Mouse (Mus musculus): ENCODE data around the gene Tmem135. TPM values are rescaled to one million over a fixed set of nuclear protein-coding genes. Genes with fewer than 3 reads are reported as not detected.

The Tmem135 gene
- polyA plus RNA-seq, 1 experiment, result 30.9 TPM

- no peak overlapping the region for H3K27ac ChIP-seq (ENCODE audit: insufficient read depth, low read length)
- TF ChIP-seq CTCF (IDR thresholded peaks at IDR 0.05; ENCODE audit: extremely low read depth, insufficient read depth, low read length) (no peak), POLR2A (IDR thresholded peaks at IDR 0.05; ENCODE audit: extremely low read depth, insufficient read depth, low read length) (no peak)
- no peak overlapping the region for H3K4me3 ChIP-seq (ENCODE audit: insufficient read depth, low read length)
- peaks cover 2% of the 10 kb centered on the region; the same call in 1 of the 2 replicates for H3K4me1 ChIP-seq (ENCODE audit: control insufficient read depth, insufficient read depth, low read length)
These were observed 210.6 kb downstream of the Tmem135 start for GRCm38 (mm10) chr7:89193459-89193858.

- H3K4me3 ChIP-seq (ENCODE audit: insufficient read depth, low read length), result no peak overlapping the region
- no peak overlapping the region for H3K27ac ChIP-seq (ENCODE audit: insufficient read depth, low read length)
- peaks cover 2% of the 10 kb centered on the region; the same call in 1 of the 2 replicates for H3K4me1 ChIP-seq (ENCODE audit: control insufficient read depth, insufficient read depth, low read length)
- TF ChIP-seq POLR2A (IDR thresholded peaks at IDR 0.05; ENCODE audit: extremely low read depth, insufficient read depth, low read length) (no peak), CTCF (IDR thresholded peaks at IDR 0.05; ENCODE audit: extremely low read depth, insufficient read depth, low read length) (no peak)
These were observed 220.1 kb downstream of the Tmem135 start for GRCm38 (mm10) chr7:89183928-89184327.

GRCm38 (mm10) chr7:89182943-89183342 is 221.1 kb downstream of the Tmem135 start:
- Histone ChIP-seq H3K4me3 (ENCODE audit: insufficient read depth, low read length) (no peak overlapping the region), H3K27ac (ENCODE audit: insufficient read depth, low read length) (no peak overlapping the region), H3K4me1 (ENCODE audit: control insufficient read depth, insufficient read depth, low read length) (peaks cover 2% of the 10 kb centered on the region; the same call in 1 of the 2 replicates)
- TF ChIP-seq CTCF (IDR thresholded peaks at IDR 0.05; ENCODE audit: extremely low read depth, insufficient read depth, low read length), result no peak
- TF ChIP-seq POLR2A (IDR thresholded peaks at IDR 0.05; ENCODE audit: extremely low read depth, insufficient read depth, low read length), result no peak

- TF ChIP-seq POLR2A (IDR thresholded peaks at IDR 0.05; ENCODE audit: extremely low read depth, insufficient read depth, low read length), result no peak
- Histone ChIP-seq H3K4me1 (ENCODE audit: control insufficient read depth, insufficient read depth, low read length) (peaks cover 2% of the 10 kb centered on the region; the same call in 1 of the 2 replicates), H3K4me3 (ENCODE audit: insufficient read depth, low read length) (no peak overlapping the region), H3K27ac (ENCODE audit: insufficient read depth, low read length) (no peak overlapping the region)
These were observed 222.7 kb downstream of the Tmem135 start for GRCm38 (mm10) chr7:89181285-89181684.

GRCm38 (mm10) chr7:89178601-89179000 is 225.4 kb downstream of the Tmem135 start:
- Histone ChIP-seq H3K27ac (ENCODE audit: insufficient read depth, low read length) (no peak overlapping the region), H3K4me1 (ENCODE audit: control insufficient read depth, insufficient read depth, low read length) (peaks cover 2% of the 10 kb centered on the region; the same call in 1 of the 2 replicates), H3K4me3 (ENCODE audit: insufficient read depth, low read length) (no peak overlapping the region)
- TF ChIP-seq CTCF (IDR thresholded peaks at IDR 0.05; ENCODE audit: extremely low read depth, insufficient read depth, low read length), result no peak
- no peak for TF ChIP-seq POLR2A (IDR thresholded peaks at IDR 0.05; ENCODE audit: extremely low read depth, insufficient read depth, low read length)

GRCm38 (mm10) chr7:89177926-89178325 is 226.1 kb downstream of the Tmem135 start:
- Histone ChIP-seq H3K4me3 (ENCODE audit: insufficient read depth, low read length) (no peak overlapping the region), H3K27ac (ENCODE audit: insufficient read depth, low read length) (no peak overlapping the region), H3K4me1 (ENCODE audit: control insufficient read depth, insufficient read depth, low read length) (peaks cover 5% of the 10 kb centered on the region; the same call in 1 of the 2 replicates)
- TF ChIP-seq POLR2A (IDR thresholded peaks at IDR 0.05; ENCODE audit: extremely low read depth, insufficient read depth, low read length), result no peak
- no peak for TF ChIP-seq CTCF (IDR thresholded peaks at IDR 0.05; ENCODE audit: extremely low read depth, insufficient read depth, low read length)

- TF ChIP-seq POLR2A (IDR thresholded peaks at IDR 0.05; ENCODE audit: extremely low read depth, insufficient read depth, low read length) (no peak), CTCF (IDR thresholded peaks at IDR 0.05; ENCODE audit: extremely low read depth, insufficient read depth, low read length) (no peak)
- no peak overlapping the region for H3K27ac ChIP-seq (ENCODE audit: insufficient read depth, low read length)
- H3K4me1 ChIP-seq (ENCODE audit: control insufficient read depth, insufficient read depth, low read length), result peaks cover 3% of the 10 kb centered on the region; the same call in 1 of the 2 replicates
- no peak overlapping the region for H3K4me3 ChIP-seq (ENCODE audit: insufficient read depth, low read length)
These were observed 229.6 kb downstream of the Tmem135 start for GRCm38 (mm10) chr7:89174430-89174829.

GRCm38 (mm10) chr7:89173018-89173417 is 231.0 kb downstream of the Tmem135 start:
- Histone ChIP-seq H3K27ac (ENCODE audit: insufficient read depth, low read length) (no peak overlapping the region), H3K4me1 (ENCODE audit: control insufficient read depth, insufficient read depth, low read length) (peaks cover 3% of the 10 kb centered on the region; the same call in 1 of the 2 replicates), H3K4me3 (ENCODE audit: insufficient read depth, low read length) (no peak overlapping the region)
- TF ChIP-seq CTCF (IDR thresholded peaks at IDR 0.05; ENCODE audit: extremely low read depth, insufficient read depth, low read length) (no peak), POLR2A (IDR thresholded peaks at IDR 0.05; ENCODE audit: extremely low read depth, insufficient read depth, low read length) (no peak)

GRCm38 (mm10) chr7:89171790-89172467 is 232.1 kb downstream of the Tmem135 start:
- Histone ChIP-seq H3K4me3 (ENCODE audit: insufficient read depth, low read length) (no peak overlapping the region), H3K4me1 (ENCODE audit: control insufficient read depth, insufficient read depth, low read length) (peaks cover 3% of the 10 kb centered on the region; the same call in 1 of the 2 replicates), H3K27ac (ENCODE audit: insufficient read depth, low read length) (no peak overlapping the region)
- TF ChIP-seq CTCF (IDR thresholded peaks at IDR 0.05; ENCODE audit: extremely low read depth, insufficient read depth, low read length), result no peak
- no peak for TF ChIP-seq POLR2A (IDR thresholded peaks at IDR 0.05; ENCODE audit: extremely low read depth, insufficient read depth, low read length)

GRCm38 (mm10) chr7:89168606-89169005 is 235.4 kb downstream of the Tmem135 start:
- H3K4me3 ChIP-seq (ENCODE audit: insufficient read depth, low read length), result no peak overlapping the region
- no peak overlapping the region for H3K27ac ChIP-seq (ENCODE audit: insufficient read depth, low read length)
- H3K4me1 ChIP-seq (ENCODE audit: control insufficient read depth, insufficient read depth, low read length), result peaks cover 3% of the 10 kb centered on the region; the same call in 1 of the 2 replicates
- TF ChIP-seq CTCF (IDR thresholded peaks at IDR 0.05; ENCODE audit: extremely low read depth, insufficient read depth, low read length) (peak; percentile 96), POLR2A (IDR thresholded peaks at IDR 0.05; ENCODE audit: extremely low read depth, insufficient read depth, low read length) (no peak)
